Mouse (Mus musculus) hindbrain, postnatal 0 days (tissue): ENCODE results near the gene Tcea2. TPM values are rescaled to one million over a fixed set of nuclear protein-coding genes. Genes with fewer than 3 reads are reported as not detected.

Experiments used
- ATAC-seq: fragments of 200-750 bp; cut with Nextera tagmentation; 2 replicates; pipeline ENCODE4 v1.8.0; 2017; ENCODE audit warnings: mild to moderate bottlenecking, moderate TSS enrichment, moderate library complexity
- DNase-seq: peaks from one replicate; pipeline ENCODE4 v3.0.0-alpha.2; 2015; ENCODE audit warnings: low spot score
- H3K27ac ChIP-seq: fragments of 300-500 bp; sonication (generic); 2 replicates; pipeline ENCODE4 v1.5.1; 2014; ENCODE audit warnings: mild to moderate bottlenecking
- H3K27me3 ChIP-seq: fragments of 300-500 bp; sonication (generic); 2 replicates; pipeline ENCODE4 v1.6.1; 2014; ENCODE audit warnings: low read length, mixed read lengths; ENCODE audit not compliant: insufficient read depth
- H3K36me3 ChIP-seq: fragments of 300-500 bp; sonication (generic); 2 replicates; pipeline ENCODE4 v1.6.1; 2014; ENCODE audit warnings: low read length, mixed read lengths; ENCODE audit not compliant: insufficient read depth
- H3K4me1 ChIP-seq: fragments of 300-500 bp; sonication (generic); 2 replicates; pipeline ENCODE4 v1.6.1; 2014; ENCODE audit warnings: antibody characterized with exemption, low read length, mixed read lengths; ENCODE audit not compliant: insufficient read depth
- H3K4me2 ChIP-seq: fragments of 300-500 bp; sonication (generic); 2 replicates; pipeline ENCODE4 v1.6.1; 2014; ENCODE audit warnings: low read depth, mild to moderate bottlenecking, low read length, moderate library complexity, mixed read lengths
- H3K4me3 ChIP-seq: fragments of 300-500 bp; sonication (generic); 2 replicates; pipeline ENCODE4 v1.5.1; 2014; ENCODE audit warnings: low read length
- H3K9ac ChIP-seq: fragments of 300-500 bp; sonication (generic); replicated peaks from 2 replicates; pipeline ENCODE4 v1.6.1; 2014; ENCODE audit warnings: mild to moderate bottlenecking, low read length, moderate library complexity, mixed read lengths
- H3K9me3 ChIP-seq: fragments of 300-500 bp; sonication (generic); 2 replicates; pipeline ENCODE4 v1.6.1; 2016; ENCODE audit warnings: low read length, mixed read lengths
- CTCF ChIP-seq: IDR thresholded peaks from 2 replicates; pipeline ENCODE4 v1.5.1; 2016; ENCODE audit warnings: antibody characterized with exemption, control low read depth, low read depth
- WGBS: fragments of 180-500 bp; shearing (Covaris S2); extraction: QIAGEN DNeasy Blood & Tissue Kit; methylation state at CpG from one replicate; pipeline ENCODE4 v1.1.7; 2014; 5-methylcytosine and 5-hydroxymethylcytosine counted together
- polyA plus RNA-seq: library from polyadenylated mRNA; unstranded; fragments of >200 nt; fragmentation: Nextera tagmentation; extraction: Ambion mirVana; gene quantifications from 2 replicates; pipeline ENCODE4 v1.2.1, GENCODE M21; 2015
- total RNA-seq: library from RNA; depleted of rRNA; stranded (reverse); fragments of >200 nt; gene quantifications from 2 replicates; pipeline ENCODE4 v1.2.3, GENCODE M21; 2014; rRNA removed

Gene Tcea2
- total RNA-seq (37.2 and 50.2 TPM in 2 replicates), polyA plus RNA-seq (48.7 and 54.3 TPM in 2 replicates)

- Histone ChIP-seq H3K4me2 (peak within 1 kb of the TSS; percentile 99), H3K27ac (peak within 1 kb of the TSS; percentile 86), H3K9ac (peak within 1 kb of the TSS; percentile 89), H3K27me3 (no peaks in the 10 kb centered on the region), H3K4me1 (peaks cover 19% of the 10 kb centered on the region), H3K4me3 (peak within 1 kb of the TSS; percentile 63), H3K9me3 (no peaks in the 10 kb centered on the region), H3K36me3 (no peaks in the 10 kb centered on the region)
- WGBS = under 1% methylated on average over 60 of the region's 69 CpGs
- peak; percentile 61 for ATAC-seq
- peak; percentile 44; the same call in 1 of the 2 replicates for TF ChIP-seq CTCF
- peak; percentile 85 for DNase-seq
Measured at GRCm38 (mm10) chr2:181679951-181680715, at the start of gene Tcea2. Gene Tcea2, plus strand, starts transcription at chr2:181680310.

- Histone ChIP-seq H3K4me3 (no peak overlapping the region), H3K4me1 (no peaks in the 10 kb centered on the region), H3K27me3 (no peaks in the 10 kb centered on the region), H3K27ac (no peak overlapping the region), H3K36me3 (peaks cover 42% of the 10 kb centered on the region; the same call in 1 of the 2 replicates), H3K9ac (no peak overlapping the region), H3K9me3 (no peaks in the 10 kb centered on the region), H3K4me2 (no peak overlapping the region)
- ATAC-seq = no peak
- no peak for DNase-seq
- 96% methylated on average over 6 of the region's 6 CpGs for WGBS
- no peak for TF ChIP-seq CTCF
Measured at GRCm38 (mm10) chr2:181632624-181633023, 47.5 kb upstream of the Tcea2 start.

GRCm38 (mm10) chr2:181635865-181636264 is 44.2 kb upstream of the Tcea2 start:
- Histone ChIP-seq H3K4me3 (no peak overlapping the region), H3K27me3 (no peaks in the 10 kb centered on the region), H3K4me2 (no peak overlapping the region), H3K4me1 (no peaks in the 10 kb centered on the region), H3K27ac (no peak overlapping the region), H3K36me3 (peaks cover 48% of the 10 kb centered on the region), H3K9me3 (no peaks in the 10 kb centered on the region), H3K9ac (no peak overlapping the region)
- 94% methylated on average over 3 of the region's 3 CpGs for WGBS
- DNase-seq (no peak), ATAC-seq (no peak)
- TF ChIP-seq CTCF = no peak

GRCm38 (mm10) chr2:181644361-181644760 is 35.7 kb upstream of the Tcea2 start:
- 94% methylated on average over 2 of the region's 2 CpGs for WGBS
- Histone ChIP-seq H3K27ac (no peak overlapping the region), H3K4me2 (no peak overlapping the region), H3K9ac (no peak overlapping the region), H3K4me1 (no peaks in the 10 kb centered on the region), H3K9me3 (no peaks in the 10 kb centered on the region), H3K4me3 (no peak overlapping the region), H3K36me3 (peaks cover 40% of the 10 kb centered on the region), H3K27me3 (no peaks in the 10 kb centered on the region)
- DNase-seq (peak; percentile 69), ATAC-seq (no peak)
- TF ChIP-seq CTCF = peak; percentile 77

- Histone ChIP-seq H3K4me1 (no peaks in the 10 kb centered on the region), H3K27me3 (no peaks in the 10 kb centered on the region), H3K27ac (no peak overlapping the region), H3K36me3 (peaks cover 46% of the 10 kb centered on the region), H3K9me3 (no peaks in the 10 kb centered on the region), H3K9ac (no peak overlapping the region), H3K4me3 (no peak overlapping the region), H3K4me2 (no peak overlapping the region)
- no peak for DNase-seq
- 84% methylated on average over 3 of the region's 3 CpGs for WGBS
- TF ChIP-seq CTCF = no peak
- no peak for ATAC-seq
Measured at GRCm38 (mm10) chr2:181645666-181646065, 34.4 kb upstream of the Tcea2 start.

GRCm38 (mm10) chr2:181646626-181647472 is 33.3 kb upstream of the Tcea2 start:
- 93% methylated on average over 6 of the region's 6 CpGs for WGBS
- no peak overlapping the region for H3K4me3 ChIP-seq
- no peak overlapping the region for H3K9ac ChIP-seq
- H3K4me2 ChIP-seq = no peak overlapping the region
- no peak for TF ChIP-seq CTCF
- no peaks in the 10 kb centered on the region for H3K4me1 ChIP-seq
- ATAC-seq = no peak
- H3K9me3 ChIP-seq = no peaks in the 10 kb centered on the region
- no peak for DNase-seq
- H3K36me3 ChIP-seq = peaks cover 44% of the 10 kb centered on the region
- H3K27ac ChIP-seq = no peak overlapping the region
- H3K27me3 ChIP-seq = no peaks in the 10 kb centered on the region
